Mouse (Mus musculus) T-helper 2 cell (primary cell): ENCODE data around the gene Rab7.

Experiments used
- in situ Hi-C: fragments of 300-600 bp; cut with MboI, MseI; formaldehyde crosslinking; loops from one replicate; pipeline ENCODE4 v1.15.1; 2025; ENCODE audit warnings: high pct_unique_total_duplicates

The Rab7 gene

DNA sequence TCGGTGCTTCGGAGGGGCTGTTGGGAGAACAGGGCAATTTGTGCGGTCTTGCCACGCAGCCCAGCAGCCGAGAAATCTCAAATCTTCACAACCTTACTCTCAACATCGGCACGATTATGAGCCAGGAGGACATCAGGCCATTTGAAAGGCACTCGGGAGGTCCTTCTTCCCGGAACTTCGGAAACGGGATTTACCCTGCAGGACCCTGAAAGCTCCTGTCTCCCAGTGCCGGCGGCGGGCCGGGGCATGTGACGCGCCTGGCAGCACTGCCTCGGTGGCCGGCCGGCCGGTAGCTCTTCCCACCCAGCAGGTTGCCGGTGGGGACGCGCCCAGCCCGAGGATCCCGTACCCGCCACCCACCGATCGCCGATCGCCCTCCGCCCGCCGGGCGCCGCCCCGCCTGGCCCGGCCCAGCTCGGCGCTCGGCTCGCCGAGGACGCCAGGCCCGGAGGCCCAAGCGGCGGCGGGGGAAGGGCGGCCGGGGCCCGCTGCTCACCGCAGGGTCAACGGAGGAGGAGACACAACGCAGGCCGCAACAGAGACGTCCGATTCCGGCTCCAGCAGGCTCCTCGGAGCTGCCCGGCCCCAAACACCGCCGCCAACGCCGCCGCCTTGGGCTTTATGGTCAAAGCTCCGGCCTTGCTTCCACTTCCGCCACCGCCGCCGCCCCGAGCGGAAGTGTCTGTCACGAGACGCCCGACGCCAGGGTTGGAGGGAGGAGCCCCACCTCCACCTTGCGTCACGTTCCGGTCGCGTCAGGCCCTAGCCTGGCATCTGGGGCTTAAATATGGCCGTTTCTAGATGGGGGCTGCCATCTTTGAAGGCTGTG lies at the start of gene Rab7:
Gene Rab7 (minus strand): TSS at position 694 of the 829 bp plus-strand sequence.
- in situ Hi-C loops, result no loop called here

DNA sequence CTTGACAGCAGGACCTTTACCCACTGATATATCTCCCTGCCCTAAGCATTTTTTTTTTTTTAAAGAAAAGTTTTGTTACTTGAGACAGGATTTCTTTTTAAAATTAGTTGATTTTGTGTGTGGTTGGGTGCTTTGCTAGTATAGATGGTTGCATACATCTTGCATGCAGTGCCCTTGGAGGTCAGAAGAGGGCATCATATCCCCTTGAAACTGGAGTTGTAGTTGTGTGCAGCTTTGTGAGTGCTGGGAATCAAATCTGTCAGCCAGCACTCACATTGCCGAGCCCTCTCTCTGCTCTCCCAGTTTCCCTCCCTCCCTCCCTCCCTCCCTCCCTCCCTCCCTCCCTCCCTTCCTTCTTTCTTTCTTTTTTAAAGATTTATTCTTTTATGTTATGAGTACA lies 43.9 kb upstream of the Rab7 start:
- in situ Hi-C loops, result no loop called here

DNA sequence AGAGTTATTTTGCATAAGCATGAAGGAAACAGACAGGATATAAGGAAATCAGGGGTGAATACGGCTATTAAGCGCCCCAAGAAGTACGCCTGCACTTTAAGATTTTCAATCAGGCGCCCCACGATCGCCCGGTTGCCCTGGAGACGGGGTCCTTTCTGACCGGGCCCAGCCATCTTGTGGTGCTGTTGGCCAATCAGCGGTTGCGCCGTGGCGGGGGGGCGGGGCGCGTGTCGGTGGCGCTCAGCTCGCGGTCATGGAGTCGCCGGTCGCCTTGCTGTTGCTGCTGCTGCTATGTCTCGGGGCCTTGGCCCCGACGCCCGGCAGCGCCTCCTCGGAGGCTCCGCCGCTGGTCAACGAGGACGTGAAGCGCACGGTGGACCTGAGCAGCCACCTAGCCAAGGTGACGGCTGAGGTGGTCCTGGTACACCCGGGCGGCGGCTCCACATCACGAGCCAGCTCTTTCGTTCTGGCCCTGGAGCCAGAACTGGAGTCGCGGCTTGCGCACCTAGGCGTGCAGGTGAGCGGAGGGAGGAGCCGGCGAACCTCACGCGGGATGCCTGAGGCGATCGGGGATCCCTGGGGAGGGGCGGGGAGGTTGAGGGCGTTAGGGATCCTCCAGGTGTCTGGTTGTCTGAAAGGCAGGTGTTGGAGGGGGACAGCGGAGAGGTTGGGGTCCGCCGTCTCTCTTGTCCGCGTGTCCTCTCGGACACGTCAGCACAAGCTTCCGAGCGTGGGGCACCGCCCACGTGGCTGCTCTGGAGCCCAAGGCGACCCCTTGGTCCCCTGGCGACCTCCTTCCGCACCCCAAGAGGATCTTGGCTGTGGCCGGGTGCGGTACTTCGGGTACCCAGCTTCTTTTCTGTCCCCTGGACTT lies 39.4 kb upstream of the Rab7 start, which contains the start of gene Rpn1:
Gene Rpn1 (plus strand): TSS at position 205 of the 874 bp plus-strand sequence.
- in situ Hi-C loops, result loop anchor here (5.0 kb wide), 2 partner anchors 72 to 182 kb away; no protein-coding TSS in a partner anchor

DNA sequence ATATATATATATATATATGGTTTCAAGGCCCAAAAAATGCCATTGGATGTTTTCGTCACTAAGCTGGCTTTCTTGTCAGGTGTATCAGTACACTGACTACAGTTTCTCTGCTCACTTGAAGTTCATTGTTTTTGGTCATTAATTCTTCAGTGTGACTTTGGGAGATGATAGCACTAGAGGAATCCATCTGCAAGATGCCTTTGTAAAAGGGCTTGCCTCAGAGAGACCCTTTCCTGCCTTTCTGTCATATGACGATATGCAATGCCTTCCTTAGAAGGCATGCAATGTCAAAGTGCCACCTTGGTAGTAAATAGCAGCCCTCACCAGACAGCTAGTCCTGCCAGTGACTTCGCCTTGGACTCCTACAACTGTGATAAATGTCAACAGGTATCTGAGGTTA lies 38.6 kb upstream of the Rab7 start:
- in situ Hi-C loops, result loop anchor here (5.0 kb wide), 2 partner anchors 71 to 181 kb away; no protein-coding TSS in a partner anchor

DNA sequence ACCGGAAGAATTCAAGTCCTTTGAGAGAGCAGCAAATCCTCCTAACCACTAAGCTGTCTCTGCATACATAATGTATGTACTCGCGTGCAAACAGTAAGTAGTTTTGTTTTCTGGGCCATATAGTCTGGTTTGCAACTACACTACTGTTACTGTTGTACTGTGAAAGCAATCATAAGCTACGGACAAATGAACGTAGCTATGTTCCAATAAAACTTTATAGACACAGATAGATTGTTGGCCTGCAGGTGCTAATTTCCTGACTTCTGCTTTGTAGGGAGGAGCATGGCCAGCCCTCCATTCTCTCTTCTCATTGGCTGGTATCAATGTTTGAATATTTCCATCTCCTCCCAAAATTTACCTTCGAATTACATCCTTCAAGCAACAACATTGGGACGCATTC lies 38.0 kb upstream of the Rab7 start:
- in situ Hi-C loops, result loop anchor here (5.0 kb wide), 2 partner anchors 71 to 181 kb away; no protein-coding TSS in a partner anchor

DNA sequence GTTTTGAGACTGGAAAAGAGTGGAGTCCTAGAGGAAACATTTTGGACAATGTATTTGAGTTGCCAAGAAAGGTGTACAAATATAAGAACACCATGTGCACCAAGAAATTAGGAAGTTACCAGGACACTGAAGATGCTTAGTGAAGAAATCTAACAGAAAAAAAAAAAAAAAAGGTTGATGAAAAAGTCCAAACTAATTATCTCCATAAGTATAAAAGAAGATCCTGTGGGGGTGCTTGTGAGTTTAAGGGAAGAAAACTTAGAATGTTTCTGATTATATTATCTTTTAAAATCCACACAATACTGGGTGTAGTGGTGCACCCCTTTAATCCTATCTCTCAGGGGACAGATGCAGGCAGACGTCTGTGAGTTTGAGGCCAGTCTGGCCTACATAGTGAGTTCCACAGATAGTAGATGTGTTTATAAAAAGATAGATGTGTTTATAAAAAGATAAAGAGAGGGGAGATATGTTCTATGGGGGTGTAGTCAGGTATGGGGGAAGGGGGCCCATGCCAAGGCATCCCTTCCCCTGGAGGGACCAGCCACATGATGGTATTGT lies 31.0 kb upstream of the Rab7 start:
- in situ Hi-C loops, result no loop called here

DNA sequence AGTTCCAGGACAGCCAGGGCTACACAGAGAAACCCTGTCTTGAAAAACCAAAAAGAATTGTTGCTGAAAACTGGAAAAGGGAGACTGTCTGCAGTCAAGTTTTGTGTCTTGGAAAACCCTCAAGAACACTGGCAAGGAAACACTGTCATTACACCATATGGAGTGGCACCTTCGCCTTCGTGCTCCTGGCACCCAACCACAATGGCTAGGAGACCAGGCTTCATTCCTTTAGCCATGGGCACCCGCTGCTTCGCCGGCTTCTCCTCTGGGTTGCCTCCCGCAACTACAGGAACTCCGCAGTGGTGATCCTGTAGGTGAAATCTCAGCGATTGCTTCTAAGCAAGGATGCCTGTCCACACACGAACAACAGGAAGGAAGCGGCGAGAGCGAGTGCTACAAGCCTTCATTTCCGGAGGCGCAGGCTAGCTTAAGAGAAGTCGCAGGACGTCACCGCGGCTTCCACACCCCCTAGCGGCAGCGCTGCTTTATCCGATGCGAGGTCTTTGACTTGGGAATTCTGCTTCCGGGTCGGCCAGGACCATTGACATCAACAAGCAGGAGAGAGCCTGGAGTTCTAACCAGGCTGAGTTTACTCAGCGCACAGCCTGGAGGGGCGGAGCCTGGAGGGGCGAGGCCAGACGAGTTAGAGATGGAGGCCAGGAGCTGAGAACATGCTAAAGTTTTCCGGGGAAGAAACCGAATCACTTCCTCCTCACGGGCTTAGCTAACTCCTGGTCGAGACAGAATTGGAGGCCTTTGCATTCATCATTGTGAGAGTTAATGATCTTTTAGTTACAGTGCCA lies 29.9 kb upstream of the Rab7 start:
- in situ Hi-C loops, result no loop called here

DNA sequence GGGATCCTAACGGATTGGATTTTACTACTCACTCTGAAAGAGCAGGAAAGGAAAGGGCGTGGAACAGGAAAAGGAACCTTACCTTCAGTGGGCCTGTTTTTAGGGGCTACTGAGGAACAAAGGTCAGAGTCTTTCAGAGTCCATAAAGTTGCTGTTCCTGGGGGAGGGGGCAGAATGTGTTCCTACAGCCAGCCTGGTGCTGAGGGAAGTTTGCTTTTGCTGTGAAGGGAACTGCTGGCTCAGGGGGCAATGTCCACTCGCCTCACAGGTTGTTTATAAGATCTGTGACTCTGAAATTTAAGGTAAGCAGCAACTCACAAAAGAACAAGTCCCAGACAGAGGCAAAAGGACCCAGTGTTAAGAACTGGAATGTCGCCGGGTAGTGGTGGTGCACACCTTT lies 26.1 kb upstream of the Rab7 start:
- in situ Hi-C loops, result no loop called here

DNA sequence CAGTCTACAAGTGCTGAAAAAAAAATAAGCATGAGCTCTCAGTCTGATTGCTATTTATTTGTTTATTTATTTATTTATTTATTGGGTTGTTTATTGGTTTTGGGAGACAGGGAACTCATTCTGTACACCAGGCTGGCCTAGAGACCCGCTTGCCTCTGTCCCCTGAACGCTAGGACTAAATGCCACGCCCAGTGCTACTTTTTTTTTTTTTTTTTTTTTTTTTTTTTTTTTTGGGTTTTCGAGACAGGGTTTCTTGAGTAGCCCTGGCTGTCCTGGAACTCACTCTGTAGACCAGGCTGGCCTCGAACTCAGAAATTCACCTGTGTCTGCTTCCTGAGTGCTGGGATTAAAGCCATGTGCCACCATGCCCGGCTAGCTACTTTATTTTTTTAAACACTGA lies 25.4 kb upstream of the Rab7 start:
- in situ Hi-C loops, result no loop called here

DNA sequence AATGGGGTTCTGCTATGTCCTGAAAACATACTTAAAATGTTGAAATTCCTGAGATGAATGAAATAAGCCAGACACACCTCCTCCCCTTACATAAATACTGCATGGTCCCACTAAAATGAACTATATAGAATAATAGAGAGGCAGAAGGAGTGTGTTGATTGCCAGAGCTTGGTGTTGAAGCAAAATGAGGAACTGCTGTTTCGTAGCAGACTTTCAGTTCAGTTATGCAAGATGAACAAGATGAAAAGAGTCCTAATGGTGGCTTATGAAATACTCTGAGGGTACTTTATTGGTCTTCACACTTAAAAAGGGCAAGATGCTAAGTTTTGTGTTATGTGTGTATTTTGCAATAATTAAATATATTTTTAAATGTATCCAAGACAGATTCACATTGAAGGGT lies 23.7 kb upstream of the Rab7 start:
- in situ Hi-C loops, result no loop called here

DNA sequence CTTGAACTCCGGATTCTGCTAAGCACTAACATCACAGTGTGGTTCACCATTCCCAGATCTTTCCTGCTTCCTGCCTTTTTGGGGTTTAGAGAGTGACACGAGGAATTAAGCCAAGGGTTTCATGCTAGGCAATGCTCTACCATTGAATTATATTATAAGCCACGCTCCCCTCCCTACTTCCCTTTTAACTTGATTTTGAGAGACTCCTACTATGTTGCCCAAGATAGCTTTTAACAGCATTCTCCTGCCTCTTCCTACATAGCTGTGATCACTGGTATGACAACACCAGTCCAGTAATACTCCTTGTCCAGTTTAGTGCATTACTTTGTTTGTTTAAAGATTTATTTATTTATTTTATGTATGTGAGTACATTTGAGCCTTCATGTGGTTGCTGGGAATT lies 22.7 kb upstream of the Rab7 start:
- in situ Hi-C loops, result no loop called here

DNA sequence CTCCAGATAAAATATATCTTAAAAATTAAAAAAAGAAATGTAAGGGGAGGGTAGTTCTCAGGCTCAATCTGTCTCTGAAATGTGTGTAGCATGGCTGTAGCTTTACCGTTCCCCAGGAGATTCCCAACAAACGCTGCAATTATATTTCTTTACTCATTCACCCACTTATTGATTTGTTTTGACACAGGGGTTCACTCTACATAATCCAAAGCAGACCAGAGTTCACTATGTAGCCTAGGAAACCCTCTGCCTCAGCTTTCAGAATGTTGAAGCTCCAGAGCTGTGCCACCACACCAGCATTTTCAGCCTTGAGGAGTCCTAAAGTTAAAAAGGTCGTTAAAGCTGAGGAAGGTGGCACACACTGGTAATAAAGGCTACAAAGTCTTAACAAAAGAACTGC lies 20.9 kb upstream of the Rab7 start:
- in situ Hi-C loops, result no loop called here

DNA sequence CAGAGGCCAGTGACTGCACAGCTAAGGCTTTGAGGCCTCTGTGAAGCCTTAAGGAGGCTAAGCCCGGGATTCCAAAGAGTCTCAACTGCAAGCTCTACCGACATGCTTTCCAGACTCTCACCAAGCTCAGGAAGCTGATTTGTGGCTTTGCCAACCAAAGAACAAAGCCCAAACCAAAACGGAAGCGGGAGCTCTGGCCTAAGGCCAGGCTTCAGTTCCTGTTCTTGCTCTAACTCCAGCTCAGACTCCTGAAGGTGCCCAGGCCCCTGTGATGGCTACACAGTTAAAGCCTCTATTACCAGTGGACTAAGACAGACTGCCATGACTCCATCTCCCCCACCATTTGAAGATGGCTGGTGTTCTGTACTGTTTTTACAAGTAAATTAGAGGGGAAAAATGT lies 20.0 kb upstream of the Rab7 start:
- in situ Hi-C loops, result no loop called here

DNA sequence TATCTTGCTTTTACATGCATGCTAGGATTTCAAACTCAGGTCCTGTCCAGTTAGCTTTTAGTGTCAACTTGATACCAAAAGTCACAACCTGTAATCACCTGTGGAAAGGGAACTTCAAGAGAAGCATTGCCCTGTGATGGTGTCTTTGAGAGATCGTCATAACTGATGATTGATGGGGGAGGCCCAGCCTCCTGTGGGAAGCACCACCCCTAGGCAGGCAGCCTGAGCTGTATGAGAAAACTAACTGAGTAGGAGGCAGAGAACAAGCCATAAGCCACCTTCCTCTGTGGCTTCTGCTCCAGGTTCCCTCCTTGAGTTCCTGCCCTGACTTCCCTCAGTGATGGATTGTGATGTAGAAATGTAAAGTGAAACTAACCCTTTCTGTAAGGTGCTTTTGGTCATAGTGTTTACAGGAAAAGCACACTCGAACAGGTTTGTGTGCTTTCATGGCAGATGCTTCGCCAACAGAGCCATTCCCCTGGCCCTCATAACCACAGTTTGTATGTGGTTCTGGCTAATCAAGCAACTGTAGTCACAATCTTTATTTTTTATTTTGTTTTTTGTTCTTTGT lies 19.1 kb upstream of the Rab7 start:
- in situ Hi-C loops, result no loop called here

DNA sequence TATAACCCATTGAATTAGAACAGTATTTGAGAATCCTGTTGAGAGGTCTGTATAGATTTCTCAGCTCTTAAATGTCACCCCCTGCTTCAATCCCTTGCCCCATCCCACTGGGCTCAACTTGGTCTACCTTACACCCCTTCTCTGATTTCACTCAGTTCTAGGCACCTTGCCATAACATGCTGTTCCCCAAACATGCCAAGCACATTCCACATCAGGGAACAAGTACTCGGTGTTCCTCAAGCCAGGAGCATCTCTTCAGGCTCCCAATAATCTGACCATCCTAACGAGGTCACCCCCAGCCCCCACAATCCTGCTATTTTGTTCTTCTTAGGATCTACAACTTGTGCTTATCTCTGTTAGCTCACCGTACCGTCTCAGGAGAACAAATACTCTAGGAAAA lies 17.3 kb upstream of the Rab7 start:
- in situ Hi-C loops, result no loop called here

DNA sequence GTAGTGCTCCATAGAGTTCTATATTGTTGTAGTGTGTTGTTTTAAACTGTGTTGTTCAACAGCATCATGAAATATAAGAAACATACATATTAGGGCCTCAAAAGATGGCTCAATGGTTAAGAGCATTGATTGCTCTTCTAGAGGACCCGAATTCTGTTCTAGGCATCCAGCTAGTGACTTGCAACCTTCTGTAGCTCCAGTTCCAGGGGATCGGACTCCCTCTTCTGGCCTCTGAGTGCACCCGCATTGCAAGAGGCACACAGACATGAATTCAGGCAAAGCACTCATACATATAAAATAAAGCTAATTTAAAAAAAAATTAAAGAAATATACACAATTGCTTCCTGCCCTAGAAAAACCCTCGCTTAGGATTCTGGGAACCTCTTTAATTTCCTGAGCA lies 16.3 kb upstream of the Rab7 start:
- in situ Hi-C loops, result no loop called here

DNA sequence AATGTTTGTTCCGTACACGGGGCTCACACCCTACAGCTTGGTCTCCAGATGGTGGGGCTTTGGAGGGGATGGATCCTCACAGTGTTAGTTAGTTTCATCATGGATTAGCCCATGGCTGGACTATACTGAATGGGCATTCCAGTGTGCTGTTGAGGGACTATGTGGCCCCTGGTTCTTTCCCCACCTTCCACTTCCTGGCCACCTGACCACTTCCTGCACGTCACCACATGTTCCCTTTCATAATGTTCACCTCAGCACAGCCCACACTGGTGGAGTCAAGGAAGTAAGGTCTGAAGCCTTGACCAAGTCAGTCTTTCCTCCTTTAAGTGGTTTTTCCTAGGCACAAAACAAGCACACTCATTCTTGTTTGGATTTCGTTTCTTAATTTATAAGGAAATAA lies 15.5 kb upstream of the Rab7 start:
- in situ Hi-C loops, result no loop called here

DNA sequence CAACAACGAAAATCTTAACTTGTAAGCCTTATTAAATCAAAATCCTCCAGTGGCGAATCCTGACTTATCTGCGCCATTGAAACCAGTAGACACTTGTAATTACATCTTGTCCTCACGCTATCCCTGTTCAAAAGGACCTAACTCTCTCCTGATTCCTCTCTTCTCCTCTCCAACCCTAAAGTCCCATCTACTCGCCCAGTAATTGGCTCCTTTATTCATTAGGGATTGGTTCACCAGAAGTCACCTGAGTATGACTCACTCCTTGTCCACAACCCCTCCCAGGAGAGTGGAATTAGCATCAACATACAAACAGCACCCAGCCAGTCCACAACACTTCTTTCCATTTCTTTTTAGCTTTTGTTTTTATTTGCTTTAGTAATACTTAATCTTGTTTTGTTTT lies 14.8 kb upstream of the Rab7 start:
- in situ Hi-C loops, result no loop called here

DNA sequence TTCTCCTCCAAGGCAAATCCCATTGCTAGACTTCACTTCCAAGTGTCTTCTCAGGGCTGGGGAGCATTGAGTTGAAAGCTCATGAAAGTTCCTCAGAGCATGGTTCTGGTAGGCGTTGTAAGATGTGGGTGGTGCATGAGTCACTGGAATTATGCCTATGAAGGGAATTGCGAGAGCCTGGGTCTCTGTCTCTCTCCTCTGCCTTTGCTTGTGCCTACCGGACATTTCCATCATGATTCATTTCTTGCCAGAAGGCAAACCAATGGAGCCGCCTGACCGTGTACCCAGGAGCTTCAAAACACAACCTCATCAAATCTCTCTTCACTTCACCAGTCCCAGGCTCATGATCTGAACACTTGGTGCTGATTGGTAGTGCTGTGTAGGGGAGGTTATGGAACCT lies 11.8 kb upstream of the Rab7 start:
- in situ Hi-C loops, result no loop called here

DNA sequence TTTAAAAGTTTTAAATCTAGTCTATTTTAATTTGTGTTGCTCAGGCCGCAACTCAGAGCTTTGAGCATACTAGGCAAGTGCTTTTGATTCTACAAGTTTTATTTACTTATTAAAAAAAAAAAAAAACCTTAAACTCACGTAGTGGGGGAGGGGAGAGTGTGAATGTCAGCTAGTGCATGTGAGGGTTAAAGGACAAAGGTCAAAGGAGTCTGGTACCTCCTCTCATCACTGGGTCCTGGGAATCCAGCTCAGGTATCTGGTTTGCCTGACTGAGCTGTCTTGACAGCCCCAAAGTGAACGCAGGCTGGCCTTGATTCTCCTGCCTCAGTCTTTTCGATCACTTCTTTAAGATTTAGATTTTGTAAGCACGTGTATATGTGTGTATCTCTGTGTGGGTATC lies 10.6 kb upstream of the Rab7 start:
- in situ Hi-C loops, result no loop called here
